Mouse (Mus musculus): ENCODE results near the gene Ccdc103.

Ccdc103 gene

GRCm38 (mm10) chr11:102880585-102881313 lies at the start of gene Ccdc103, which contains the start of gene Eftud2:
Gene Ccdc103, plus strand, starts transcription at chr11:102881204.
Gene Eftud2, minus strand, starts transcription at chr11:102880985.
- DNase-seq (ENCODE audit: low spot score) = peak; percentile 95

GRCm38 (mm10) chr11:102832700-102833297 lies 48.2 kb upstream of the Ccdc103 start:
- DNase-seq (ENCODE audit: low spot score) = no peak

- DNase-seq (ENCODE audit: low spot score) = no peak
Observed at GRCm38 (mm10) chr11:102834219-102834618, 46.8 kb upstream of the Ccdc103 start.

- DNase-seq (ENCODE audit: low spot score) = no peak
Observed at GRCm38 (mm10) chr11:102835549-102835948, 45.5 kb upstream of the Ccdc103 start, which contains the start of gene Higd1b. Gene Higd1b, plus strand, starts transcription at chr11:102835849.

GRCm38 (mm10) chr11:102836146-102836545 lies 44.9 kb upstream of the Ccdc103 start:
- DNase-seq (ENCODE audit: low spot score) = no peak

GRCm38 (mm10) chr11:102837385-102837784 lies 43.6 kb upstream of the Ccdc103 start:
- no peak for DNase-seq (ENCODE audit: low spot score)

- no peak for DNase-seq (ENCODE audit: low spot score)
Observed at GRCm38 (mm10) chr11:102838126-102838525, 42.9 kb upstream of the Ccdc103 start.

GRCm38 (mm10) chr11:102838616-102839150 lies 42.3 kb upstream of the Ccdc103 start:
- DNase-seq (ENCODE audit: low spot score) = no peak

- DNase-seq (ENCODE audit: low spot score) = no peak
Observed at GRCm38 (mm10) chr11:102845926-102846325, 35.1 kb upstream of the Ccdc103 start.

- DNase-seq (ENCODE audit: low spot score) = no peak
Observed at GRCm38 (mm10) chr11:102851883-102852282, 29.1 kb upstream of the Ccdc103 start.

GRCm38 (mm10) chr11:102853760-102854159 lies 27.2 kb upstream of the Ccdc103 start:
- no peak for DNase-seq (ENCODE audit: low spot score)

- DNase-seq (ENCODE audit: low spot score) = no peak
Observed at GRCm38 (mm10) chr11:102855941-102856340, 25.1 kb upstream of the Ccdc103 start.

GRCm38 (mm10) chr11:102858951-102859350 lies 22.1 kb upstream of the Ccdc103 start:
- no peak for DNase-seq (ENCODE audit: low spot score)

GRCm38 (mm10) chr11:102859933-102860332 lies 21.1 kb upstream of the Ccdc103 start:
- no peak for DNase-seq (ENCODE audit: low spot score)

- peak; percentile 48 for DNase-seq (ENCODE audit: low spot score)
Observed at GRCm38 (mm10) chr11:102864272-102864671, 16.7 kb upstream of the Ccdc103 start.

- DNase-seq (ENCODE audit: low spot score) = peak; percentile 63
Observed at GRCm38 (mm10) chr11:102874801-102875334, 6.1 kb upstream of the Ccdc103 start.

GRCm38 (mm10) chr11:102879558-102879957 lies 1.4 kb upstream of the Ccdc103 start:
- DNase-seq (ENCODE audit: low spot score) = no peak

- no peak for DNase-seq (ENCODE audit: low spot score)
Observed at GRCm38 (mm10) chr11:102881314-102882198, 552 bp downstream of the Ccdc103 start.

GRCm38 (mm10) chr11:102884616-102885219 lies 3.7 kb downstream of the Ccdc103 start, which contains the start of gene Fam187a:
Gene Fam187a, plus strand, starts transcription at chr11:102885169.
- DNase-seq (ENCODE audit: low spot score) = no peak

GRCm38 (mm10) chr11:102887433-102887832 lies 6.4 kb downstream of the Ccdc103 start:
- DNase-seq (ENCODE audit: low spot score) = no peak

GRCm38 (mm10) chr11:102888135-102888534 lies 7.1 kb downstream of the Ccdc103 start:
- no peak for DNase-seq (ENCODE audit: low spot score)
